Mouse (Mus musculus): ENCODE data around the gene Lcn12.

Lcn12 gene

DNA sequence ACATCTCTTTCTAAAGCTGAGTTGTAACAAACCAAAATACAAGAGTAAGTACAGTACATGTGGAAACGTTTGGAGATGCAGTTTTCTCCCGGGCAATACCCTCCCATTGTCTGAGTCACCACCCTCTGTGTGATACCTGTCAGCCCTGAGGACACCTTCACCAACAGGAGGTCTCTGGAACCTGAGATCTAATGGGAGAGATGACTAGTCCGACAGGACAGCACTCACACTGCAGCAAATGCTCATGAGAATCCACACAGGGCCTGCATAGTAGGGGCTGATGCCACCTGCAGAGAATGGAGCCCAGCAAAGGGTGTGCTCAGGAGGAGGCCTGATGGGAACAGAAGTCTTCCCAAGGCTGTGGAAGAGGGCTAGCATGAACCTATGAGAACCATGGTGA is 32.3 kb downstream of the Lcn12 start:
- no peak for DNase-seq (ENCODE audit: low read depth, low spot score)

DNA sequence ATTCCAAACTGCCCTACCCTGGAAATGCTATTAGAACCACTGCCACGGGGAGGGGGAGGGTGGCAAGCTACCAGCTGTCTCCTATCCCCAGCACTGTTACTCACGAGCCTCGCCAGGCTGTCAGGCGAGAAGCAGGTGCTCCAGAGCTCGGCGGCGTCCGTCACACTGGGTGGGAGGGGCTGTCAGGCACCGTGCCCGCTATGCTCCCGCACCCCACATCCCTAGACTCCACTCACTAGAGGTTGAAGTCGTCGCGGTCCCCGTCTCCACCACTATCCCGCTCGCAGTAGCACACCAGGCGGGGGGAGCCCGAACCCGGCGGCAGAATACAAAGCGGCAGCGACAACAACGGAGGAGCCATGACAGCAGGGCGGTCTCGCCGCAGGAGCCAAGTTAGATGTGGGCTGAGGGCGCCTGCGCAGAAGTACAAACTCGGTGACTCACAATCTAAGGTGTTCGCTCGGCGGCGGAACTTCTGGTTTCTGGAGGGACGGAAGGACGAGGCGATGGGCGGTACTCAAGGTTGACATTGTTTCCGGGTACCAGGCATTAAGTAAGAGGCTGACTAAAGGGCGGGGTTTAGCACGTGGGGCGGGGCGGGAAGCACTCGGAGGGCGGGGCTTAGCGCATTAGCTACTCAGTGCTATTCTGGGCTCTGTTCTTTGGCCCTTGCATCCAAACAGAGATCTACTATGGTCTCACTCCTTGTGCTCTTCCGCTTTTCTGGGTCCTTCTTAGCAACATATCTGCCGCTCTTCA is 33.0 kb downstream of the Lcn12 start, which contains the start of gene Paxx:
Gene Paxx (minus strand): TSS at position 544 of the 759 bp plus-strand sequence.
- peak; percentile 99 for DNase-seq (ENCODE audit: low read depth, low spot score)

GRCm38 (mm10) chr2:25460135-25460534 is 33.6 kb downstream of the Lcn12 start:
- no peak for DNase-seq (ENCODE audit: low read depth, low spot score)

DNA sequence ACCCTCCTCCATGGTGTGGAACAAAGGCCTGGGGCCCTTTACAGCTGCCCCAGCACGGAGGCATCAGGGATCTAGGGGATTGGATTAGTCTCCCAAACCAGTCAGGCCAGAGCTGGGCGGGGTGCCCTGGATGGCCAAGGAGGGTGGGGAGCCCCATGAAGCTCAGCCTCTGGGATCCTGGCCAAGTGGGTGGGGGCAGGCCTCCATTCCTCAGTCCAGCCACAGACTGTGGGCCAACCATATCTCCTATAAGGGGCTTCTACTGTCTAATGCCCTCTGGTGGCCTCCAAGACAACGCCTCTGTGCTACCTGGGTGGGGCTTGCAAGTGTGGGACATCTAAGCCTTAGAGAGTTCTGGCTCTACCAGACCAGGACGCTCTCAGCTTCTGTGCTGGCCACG is 34.8 kb downstream of the Lcn12 start:
- DNase-seq (ENCODE audit: low read depth, low spot score): peak; percentile 25

GRCm38 (mm10) chr2:25457022-25457896 is 36.5 kb downstream of the Lcn12 start:
- DNase-seq (ENCODE audit: low read depth, low spot score): no peak

- peak; percentile 25 for DNase-seq (ENCODE audit: low read depth, low spot score)
Observed at GRCm38 (mm10) chr2:25456205-25456953, 37.3 kb downstream of the Lcn12 start, which contains the start of gene Clic3. Gene Clic3, plus strand, starts transcription at chr2:25456838.

DNA sequence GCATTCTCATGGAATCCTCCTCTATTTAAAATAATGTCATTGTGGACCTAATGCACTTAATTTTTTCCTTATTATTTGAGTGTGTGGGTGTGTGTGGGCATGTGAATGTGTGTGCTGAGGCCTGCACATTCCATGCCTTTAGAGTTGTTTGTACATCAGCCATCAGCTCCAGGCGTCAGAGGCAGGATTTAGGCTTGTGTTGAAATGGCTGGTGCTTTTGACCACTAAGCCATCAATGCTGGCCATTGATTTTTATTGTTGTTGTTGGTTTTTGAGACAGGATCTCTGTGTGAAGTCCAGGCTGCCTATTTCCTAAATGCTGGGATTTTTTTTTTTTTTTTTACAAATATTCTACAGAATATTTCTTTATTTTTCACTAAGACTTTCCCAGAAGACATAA is 40.8 kb downstream of the Lcn12 start:
- no peak for DNase-seq (ENCODE audit: low read depth, low spot score)

- no peak for DNase-seq (ENCODE audit: low read depth, low spot score)
Observed at GRCm38 (mm10) chr2:25450853-25451647, 42.7 kb downstream of the Lcn12 start.

DNA sequence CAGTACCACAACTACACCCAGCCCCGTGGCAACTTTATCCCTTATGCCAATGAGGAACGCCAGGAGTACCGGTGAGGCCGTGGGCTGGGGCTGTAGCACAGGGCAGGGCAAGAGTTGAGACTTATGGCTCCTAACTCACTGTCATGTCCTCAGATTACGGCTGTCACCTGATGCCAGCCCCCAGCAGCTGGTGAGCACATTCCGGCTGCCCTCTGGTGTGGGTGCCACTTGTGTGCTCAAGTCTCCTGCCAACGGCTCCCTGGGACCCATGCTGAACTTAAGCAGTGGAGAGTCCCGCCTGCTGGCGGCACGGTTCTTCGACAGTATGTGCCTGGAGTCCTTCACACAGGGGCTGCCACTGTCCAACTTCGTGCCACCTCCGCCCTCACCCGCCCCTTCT is 51.0 kb downstream of the Lcn12 start:
- DNase-seq (ENCODE audit: low read depth, low spot score): no peak

GRCm38 (mm10) chr2:25441067-25441466 is 52.6 kb downstream of the Lcn12 start:
- no peak for DNase-seq (ENCODE audit: low read depth, low spot score)
